Mouse (Mus musculus) embryonic stem cell, embryonic (primary cell): ENCODE measurements around the gene Serpinf2.

ENCODE experiments used
- CTCF ChIA-PET, 4 experiments: fragments of 300-600 bp in 2 of 4; fragments of 350-600 bp in 2 of 4; sonication (Branson Sonifier 250); formaldehyde crosslinking; loops; one replicate each; lab custom pipeline; 2022; ENCODE audit warnings: inconsistent platforms in 2 of 4; lab: Charles Lee
- POLR2A ChIA-PET, 4 experiments: fragments of 300-600 bp in 2 of 4; fragments of 350-600 bp in 2 of 4; sonication (Branson Sonifier 250); formaldehyde crosslinking; loops; one replicate each; lab custom pipeline; 2022; ENCODE audit warnings: antibody characterized with exemption in 4 of 4, inconsistent platforms in 1 of 4; lab: Charles Lee

Gene Serpinf2

DNA sequence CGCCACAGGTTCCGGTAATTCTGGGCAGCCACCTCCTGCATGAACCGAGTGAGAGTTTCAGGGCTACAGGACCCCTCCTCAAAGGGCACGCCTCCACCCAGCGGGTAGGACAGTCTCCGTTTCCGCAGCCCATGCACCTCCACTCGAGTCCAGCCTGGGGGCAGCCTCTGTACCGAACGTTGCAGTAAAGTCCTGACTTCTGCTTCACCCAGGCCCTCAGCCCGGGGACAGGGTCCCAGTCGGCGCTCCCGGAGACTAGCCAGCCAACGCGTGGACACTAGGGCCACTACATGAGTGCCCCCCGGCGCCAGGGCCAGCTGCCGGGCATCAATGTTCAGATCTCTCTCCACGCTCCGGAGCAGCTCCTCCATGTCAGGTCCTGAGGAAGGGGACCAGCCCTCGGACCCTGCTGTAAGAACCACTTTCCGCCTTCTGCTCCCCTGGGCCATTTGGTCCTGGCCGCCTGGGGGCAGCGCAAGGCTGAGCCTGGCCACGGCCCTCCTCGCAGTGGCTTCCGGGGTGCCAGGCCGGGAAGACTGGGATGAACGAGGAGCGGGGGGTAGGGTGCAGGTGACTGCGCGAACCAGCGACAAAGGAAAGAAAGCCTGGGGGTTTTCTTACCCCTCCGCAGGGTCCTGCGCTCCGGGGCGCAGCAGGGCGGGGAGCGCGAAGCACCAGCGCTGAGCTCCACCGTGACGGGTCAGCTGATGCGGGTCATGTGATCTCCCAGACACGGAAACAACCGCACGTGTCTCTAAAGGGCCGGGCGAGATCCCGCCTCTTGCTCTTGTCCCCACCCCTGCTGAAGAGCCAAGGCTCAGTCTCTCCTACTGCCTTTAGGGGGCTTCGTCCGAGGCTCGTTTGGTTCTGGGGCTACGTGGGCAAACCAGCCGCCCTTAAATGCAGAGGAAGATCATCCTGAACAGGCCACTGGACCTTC lies 14.9 kb upstream of the Serpinf2 start, which contains the start of gene Wdr81:
Gene Wdr81 (minus strand): TSS at position 727 of the 940 bp plus-strand sequence.
- ChIA-PET CTCF (interaction anchor here (0.5 to 1.3 kb wide), 13 partner anchors 9 to 834 kb away, joined by 3 to 5 read pairs (median 3); partner anchors contain the start of genes Hic1 (in 1 of the 4), Prpf8 (in 1 of the 4) and Rilp (in 1 of the 4)), POLR2A (interaction anchor here (0.5 to 10.9 kb wide), 33 partner anchors 8 to 622 kb away, joined by 3 to 130 read pairs (median 4); partner anchors contain the start of genes Prpf8 (in 2 of the 4), Rilp (in 2 of the 4), Tlcd2 (in 2 of the 4) and Serpinf1 (in 1 of the 4))

DNA sequence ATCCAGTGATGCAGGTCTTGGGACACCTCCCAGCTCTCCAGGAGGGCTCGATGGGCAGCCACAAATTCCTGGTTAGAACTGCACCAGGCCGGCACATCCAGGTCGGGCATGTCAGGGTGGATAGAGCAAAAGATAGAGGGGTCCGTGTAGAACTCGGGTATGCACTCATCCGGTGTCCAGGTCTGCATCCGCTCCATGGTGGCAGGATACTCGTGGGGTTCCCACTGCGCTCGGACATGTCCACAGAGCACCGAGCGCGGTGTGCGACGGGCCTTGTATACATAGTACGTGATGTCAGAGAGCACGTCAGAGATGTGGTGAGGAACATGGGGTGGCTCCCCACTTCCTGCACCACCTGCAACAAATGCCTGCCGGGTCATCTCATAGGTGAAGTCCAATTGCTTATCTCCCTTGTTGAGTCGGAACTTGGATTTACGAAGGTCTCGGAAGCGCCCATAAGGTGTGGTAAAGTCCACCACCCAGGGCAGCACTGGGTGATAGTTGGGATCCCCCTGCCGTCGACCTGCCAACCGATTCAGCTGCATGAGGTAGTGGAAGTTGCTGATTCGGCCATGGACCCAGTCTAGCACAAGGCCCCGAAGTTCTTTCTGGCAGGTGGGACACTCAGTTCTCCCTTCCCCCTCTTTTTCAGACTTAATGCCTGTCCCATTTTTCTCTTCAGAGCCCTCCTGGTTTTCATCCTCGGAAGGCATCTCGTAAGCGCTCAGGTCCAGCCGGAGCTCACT lies 13.6 kb upstream of the Serpinf2 start:
- ChIA-PET CTCF (interaction anchor here in 2 of 4 experiments (1.0 to 1.7 kb wide), 5 partner anchors 17 to 832 kb away, joined by 3 to 5 read pairs (median 3); partner anchors contain the start of genes Hic1 (in 1 of the 2) and Rilp (in 1 of the 2)), POLR2A (interaction anchor here in 3 of 4 experiments (1.0 to 10.9 kb wide), 18 partner anchors 7 to 105 kb away, joined by 3 to 130 read pairs (median 5); partner anchors contain the start of genes Prpf8 (in 2 of the 3), Rilp (in 2 of the 3), Tlcd2 (in 2 of the 3) and Serpinf1 (in 1 of the 3))

DNA sequence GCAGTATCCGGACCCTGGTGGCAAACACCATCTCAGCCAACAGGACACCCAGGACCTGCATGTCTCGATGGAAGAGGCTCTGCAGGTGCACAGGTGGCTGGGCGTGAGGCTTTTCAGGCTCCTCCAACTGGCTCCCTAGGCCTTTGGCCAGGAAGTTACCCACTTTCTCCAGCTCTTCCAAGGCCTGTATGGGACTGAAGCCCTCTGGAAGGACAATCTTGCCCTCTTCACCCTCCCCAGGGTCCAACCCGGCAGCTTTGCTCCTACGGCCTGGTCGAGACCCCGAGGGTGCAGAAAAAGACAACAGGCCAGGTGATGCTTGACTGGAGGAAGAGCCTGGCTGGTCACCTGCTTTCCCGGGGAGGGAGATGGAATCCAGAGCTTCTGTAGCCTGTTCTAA lies 12.7 kb upstream of the Serpinf2 start:
- POLR2A ChIA-PET = interaction anchor here in 3 of 4 experiments (0.6 to 10.9 kb wide), 12 partner anchors 10 to 58 kb away, joined by 3 to 130 read pairs (median 3); partner anchors contain the start of genes Tlcd2 (in 2 of the 3), Prpf8 (in 1 of the 3) and Serpinf2 (in 1 of the 3)

DNA sequence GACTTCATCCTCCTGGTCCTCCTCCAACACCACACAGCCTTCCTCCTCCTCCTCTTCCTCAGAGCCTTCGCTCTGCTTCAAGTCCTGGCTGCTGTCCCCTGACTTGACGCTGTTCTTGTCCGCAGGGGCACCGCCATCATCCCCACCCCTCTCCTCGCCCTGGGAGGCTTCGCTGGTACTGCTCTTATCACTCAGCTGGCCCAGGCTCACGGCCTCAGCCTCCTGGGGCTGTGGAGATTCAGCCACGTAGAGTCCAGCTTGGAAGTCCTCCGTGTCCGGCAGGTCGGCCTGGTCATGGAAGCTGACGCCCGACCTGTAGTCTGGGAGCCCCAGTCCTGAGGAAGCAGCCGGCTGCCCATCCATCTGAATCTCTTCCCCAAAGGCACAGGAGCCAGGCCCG lies 11.5 kb upstream of the Serpinf2 start:
- POLR2A ChIA-PET = interaction anchor here (1.1 to 10.9 kb wide), 11 partner anchors 9 to 36 kb away, joined by 3 to 130 read pairs (median 5); partner anchors contain the start of genes Tlcd2 (in 3 of the 4), Prpf8 (in 1 of the 4) and Serpinf2 (in 1 of the 4)
- CTCF ChIA-PET = interaction anchor here in 2 of 4 experiments (1.4 to 1.7 kb wide), 2 partner anchors 16 to 59 kb away, joined by 3 to 5 read pairs; partner anchors contain the start of gene Rilp (in 1 of the 2)

More for the DNA sequence above, 12.7 kb upstream of the Serpinf2 start:
- CTCF ChIA-PET = interaction anchor here in 2 of 4 experiments (0.6 to 1.7 kb wide), 4 partner anchors 10 to 58 kb away, joined by 3 to 5 read pairs (median 4); partner anchors contain the start of gene Rilp (in 1 of the 2)

DNA sequence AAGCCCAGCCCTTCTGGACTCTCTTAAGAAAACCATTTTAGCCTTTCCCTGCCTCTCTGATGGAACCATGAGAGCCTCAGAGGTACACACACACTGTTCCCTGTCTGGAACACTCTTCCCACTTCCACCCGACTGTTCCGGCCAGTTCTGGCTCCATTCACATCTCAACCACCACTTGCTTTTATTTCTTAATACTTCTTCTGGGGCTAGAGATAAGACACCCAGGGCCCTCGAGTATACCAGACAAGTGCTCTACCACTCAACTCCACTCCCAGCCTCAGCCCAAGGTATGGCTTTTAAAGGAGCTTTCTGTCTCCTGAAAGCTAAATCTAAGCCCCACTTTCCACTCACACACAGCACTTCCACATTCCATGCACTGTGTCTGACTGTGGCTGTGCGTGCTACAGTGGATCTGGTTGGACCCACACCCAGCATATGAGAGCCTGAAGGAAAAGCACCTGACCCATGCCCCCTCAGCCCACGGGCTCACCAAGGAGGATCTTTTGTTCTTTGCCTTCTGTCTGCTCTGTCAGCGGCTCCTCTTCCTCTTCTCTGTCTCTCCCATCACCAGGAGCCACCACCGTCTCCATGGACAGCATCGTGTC lies 11.0 kb upstream of the Serpinf2 start:
- POLR2A ChIA-PET = interaction anchor here (1.1 to 10.9 kb wide), 10 partner anchors 9 to 36 kb away, joined by 3 to 130 read pairs (median 5); partner anchors contain the start of genes Tlcd2 (in 3 of the 4) and Prpf8 (in 2 of the 4)
- CTCF ChIA-PET = interaction anchor here in 1 of 4 experiments (1.4 kb wide), 1 partner anchor 16 kb away, joined by 3 read pairs; no protein-coding TSS in a partner anchor

DNA sequence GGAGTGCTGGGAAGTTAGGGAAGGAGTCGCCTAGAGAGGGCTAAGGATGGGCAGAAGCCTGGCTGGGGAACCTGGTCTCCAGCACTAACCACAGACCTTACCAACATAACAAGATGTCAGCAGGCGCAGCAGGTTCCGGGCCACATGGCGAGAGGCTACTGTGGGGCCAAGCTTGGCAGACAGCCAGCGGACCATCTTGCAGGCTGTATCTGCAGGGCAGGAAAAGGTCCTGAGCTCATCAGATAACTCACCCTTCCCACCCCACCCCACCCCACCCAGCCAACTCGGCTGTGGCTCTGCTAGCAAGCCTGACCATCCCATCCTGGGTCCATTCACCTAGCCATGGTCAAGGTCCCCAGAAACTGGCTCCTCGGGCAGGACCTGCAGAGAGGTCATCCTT lies 10.3 kb upstream of the Serpinf2 start:
- CTCF ChIA-PET = no interaction called here
- POLR2A ChIA-PET = interaction anchor here in 2 of 4 experiments (1.2 to 10.9 kb wide), 6 partner anchors 8 to 37 kb away, joined by 3 to 130 read pairs (median 8); partner anchors contain the start of genes Tlcd2 (in 2 of the 2) and Prpf8 (in 1 of the 2)

DNA sequence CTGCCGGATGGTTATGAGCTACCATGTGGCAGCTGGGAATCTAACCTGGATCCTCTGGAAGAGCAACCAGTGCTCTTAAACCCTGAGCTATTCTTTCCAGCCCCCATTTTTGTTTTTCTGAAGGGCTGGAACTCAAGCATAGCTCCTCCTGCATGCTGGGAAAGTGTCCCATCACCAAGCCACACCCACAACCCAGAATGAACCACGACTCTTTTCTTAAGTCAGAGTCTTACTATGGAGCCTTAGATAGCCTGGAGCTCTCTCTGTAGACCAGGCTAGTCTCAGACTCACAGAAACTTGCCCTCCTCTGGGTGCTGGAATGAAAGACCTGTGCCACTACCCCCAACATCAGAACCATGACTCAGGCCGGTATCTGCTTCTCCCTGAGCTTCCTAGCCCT lies 9.2 kb upstream of the Serpinf2 start:
- ChIA-PET POLR2A (interaction anchor here in 3 of 4 experiments (0.7 to 10.9 kb wide), 8 partner anchors 9 to 104 kb away, joined by 3 to 130 read pairs (median 8); partner anchors contain the start of genes Tlcd2 (in 2 of the 3), Prpf8 (in 1 of the 3) and Serpinf2 (in 1 of the 3)), CTCF (interaction anchor here in 3 of 4 experiments (0.5 to 0.7 kb wide), 3 partner anchors 13 to 287 kb away, joined by 3 read pairs; no protein-coding TSS in a partner anchor)

DNA sequence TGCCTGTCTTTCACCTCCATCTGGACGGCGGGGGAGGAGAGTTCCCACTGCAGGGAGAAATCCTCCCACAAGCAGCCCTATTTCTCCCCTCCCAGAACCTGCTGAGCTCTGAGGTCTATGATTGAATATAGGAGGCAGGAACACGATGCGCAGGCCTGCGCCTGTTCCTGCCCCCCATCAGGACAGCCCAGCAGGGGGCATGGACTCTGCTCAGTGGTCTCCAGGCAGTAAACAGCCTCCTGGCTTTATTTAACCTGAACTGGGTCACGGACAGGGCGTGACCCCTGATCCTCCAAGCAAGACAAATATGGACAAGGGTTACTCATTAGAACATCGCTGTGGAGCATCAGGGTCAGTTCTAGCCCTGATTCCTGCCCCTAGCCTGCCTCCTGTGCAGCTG lies 4.3 kb upstream of the Serpinf2 start:
- POLR2A ChIA-PET = interaction anchor here in 3 of 4 experiments (0.9 to 3.8 kb wide), 4 partner anchors 11 to 18 kb away, joined by 3 to 14 read pairs (median 4); partner anchors contain the start of genes Tlcd2 (in 3 of the 3) and Wdr81 (in 1 of the 3)

DNA sequence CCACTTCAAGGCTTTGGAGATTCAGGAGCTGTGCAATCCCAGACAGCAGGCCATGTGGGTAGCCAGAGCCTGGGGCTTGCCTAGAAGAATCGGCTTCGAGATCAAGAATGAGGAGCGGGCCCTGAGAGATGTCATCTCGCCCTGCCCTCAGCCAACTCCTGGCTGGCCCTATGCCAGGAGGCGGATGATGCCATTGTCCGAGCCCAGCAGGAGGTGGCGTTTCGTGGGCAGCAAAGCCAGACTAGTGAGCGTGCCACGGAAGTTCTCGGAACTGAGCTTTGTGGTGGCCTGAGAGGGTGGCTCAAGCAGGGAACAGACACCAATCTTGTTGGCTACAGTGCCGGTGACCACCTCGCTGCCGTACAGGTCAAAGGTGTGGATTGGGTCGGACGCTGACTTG lies 2.2 kb upstream of the Serpinf2 start:
- ChIA-PET POLR2A (interaction anchor here in 3 of 4 experiments (0.6 to 3.8 kb wide), 16 partner anchors 9 to 1634 kb away, joined by 3 to 16 read pairs (median 5); partner anchors contain the start of genes Tlcd2 (in 2 of the 3), Prpf8 (in 1 of the 3), Rpa1 (in 1 of the 3) and Smyd4 (in 1 of the 3)), CTCF (interaction anchor here in 2 of 4 experiments (1.1 to 1.4 kb wide), 2 partner anchors 9 to 10 kb away, joined by 3 to 4 read pairs; no protein-coding TSS in a partner anchor)

More for the DNA sequence above, 4.3 kb upstream of the Serpinf2 start:
- CTCF ChIA-PET = no interaction called here

DNA sequence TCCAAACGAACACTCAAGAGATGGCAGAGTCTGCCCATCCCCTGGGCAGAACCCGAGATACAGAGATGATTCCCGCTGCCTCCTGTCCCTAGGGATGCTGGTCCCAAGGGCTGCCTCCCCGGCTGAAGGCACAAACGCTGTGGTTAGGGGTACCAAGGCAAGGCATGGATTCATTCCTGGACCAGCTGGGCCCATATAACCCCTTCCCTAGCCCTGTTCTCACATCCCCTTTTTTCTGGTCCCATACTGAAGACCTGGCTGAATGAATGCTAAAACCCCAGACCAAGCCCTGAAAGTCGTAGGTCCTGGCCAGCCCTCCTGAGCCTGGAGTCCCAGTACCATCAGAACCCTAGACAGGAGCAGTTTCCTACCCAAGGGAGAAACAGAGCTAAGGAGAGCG lies 1.6 kb upstream of the Serpinf2 start:
- ChIA-PET CTCF (interaction anchor here in 2 of 4 experiments (1.1 to 1.4 kb wide), 2 partner anchors 9 to 11 kb away, joined by 3 to 4 read pairs; no protein-coding TSS in a partner anchor), POLR2A (interaction anchor here in 3 of 4 experiments (0.9 to 3.8 kb wide), 13 partner anchors 9 to 46 kb away, joined by 3 to 16 read pairs (median 6); partner anchors contain the start of genes Tlcd2 (in 2 of the 3), Prpf8 (in 1 of the 3) and Wdr81 (in 1 of the 3))

DNA sequence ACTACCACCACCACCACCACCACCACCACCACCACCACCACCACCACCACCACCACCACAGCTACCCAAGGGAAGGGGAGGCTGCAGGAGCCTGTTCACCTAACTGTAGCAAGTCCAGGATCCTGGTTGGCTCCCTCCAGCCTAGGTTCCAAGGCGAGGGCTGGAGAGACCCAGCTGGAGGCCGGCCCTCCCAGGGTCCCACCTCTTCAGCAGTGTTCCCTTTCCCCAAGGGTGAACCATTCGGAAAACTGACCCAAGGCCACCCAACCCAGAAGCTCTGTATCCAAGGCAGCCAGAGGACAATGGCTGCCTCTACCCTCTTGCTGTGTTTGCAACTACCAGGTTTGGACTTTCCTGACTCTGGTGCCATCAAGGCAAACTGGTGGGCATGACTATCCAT lies 560 bp upstream of the Serpinf2 start:
- CTCF ChIA-PET = interaction anchor here in 1 of 4 experiments (1.2 kb wide), 1 partner anchor 33 kb away, joined by 3 read pairs; no protein-coding TSS in a partner anchor
- POLR2A ChIA-PET = interaction anchor here in 3 of 4 experiments (0.9 to 3.8 kb wide), 6 partner anchors 8 to 40 kb away, joined by 3 to 14 read pairs (median 3); partner anchors contain the start of gene Tlcd2 (in 2 of the 3)

DNA sequence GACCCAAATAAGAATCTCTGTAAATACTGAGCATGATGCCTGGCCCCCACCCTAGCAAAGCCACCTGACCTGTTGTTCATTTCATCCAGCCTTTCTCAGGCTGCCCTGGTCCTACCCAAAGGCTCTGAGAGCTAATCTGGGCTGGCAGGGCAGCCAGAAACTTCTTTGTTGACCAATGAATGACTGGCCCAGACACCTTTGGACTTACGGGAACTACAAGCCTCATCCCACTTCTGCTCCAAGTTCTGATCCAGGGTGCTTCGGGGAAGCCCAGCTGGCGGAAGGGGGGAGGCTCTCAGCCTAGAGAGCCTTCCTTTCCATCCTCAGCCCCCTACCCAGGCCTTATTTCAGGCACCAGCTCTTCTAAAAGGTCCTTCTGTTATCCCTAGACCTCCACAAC lies 587 bp downstream of the Serpinf2 start:
- CTCF ChIA-PET = interaction anchor here in 1 of 4 experiments (0.9 kb wide), 1 partner anchor 270 kb away, joined by 3 read pairs; the partner anchor contains the start of gene Hic1

DNA sequence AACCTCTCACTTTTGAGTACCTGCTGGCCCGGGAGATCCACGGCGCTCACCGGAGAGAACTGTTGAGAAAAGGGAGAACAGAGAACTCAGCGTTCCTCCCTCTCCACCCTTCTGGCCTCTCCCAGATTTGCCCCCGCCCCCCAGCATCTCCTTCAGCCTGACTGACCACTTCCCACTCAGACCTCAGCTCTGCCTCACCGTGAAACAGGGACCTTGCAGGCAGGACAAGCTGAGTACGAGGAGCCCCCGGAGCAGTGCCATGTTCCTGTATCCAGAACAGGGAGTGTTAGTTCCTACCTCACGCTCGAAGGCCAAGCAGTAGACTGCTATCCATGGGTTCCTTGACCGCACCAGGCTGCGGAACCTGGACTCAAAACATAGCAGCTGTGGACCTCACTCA lies 1.2 kb downstream of the Serpinf2 start:
- POLR2A ChIA-PET = interaction anchor here in 3 of 4 experiments (0.7 to 1.0 kb wide), 4 partner anchors 23 to 214 kb away, joined by 3 to 8 read pairs (median 4); partner anchors contain the start of gene Tlcd2 (in 2 of the 3)

More for the DNA sequence above, 587 bp downstream of the Serpinf2 start:
- POLR2A ChIA-PET = interaction anchor here in 3 of 4 experiments (0.7 to 1.1 kb wide), 7 partner anchors 10 to 214 kb away, joined by 3 to 8 read pairs (median 3); partner anchors contain the start of genes Tlcd2 (in 2 of the 3), Rpa1 (in 1 of the 3) and Smyd4 (in 1 of the 3)

DNA sequence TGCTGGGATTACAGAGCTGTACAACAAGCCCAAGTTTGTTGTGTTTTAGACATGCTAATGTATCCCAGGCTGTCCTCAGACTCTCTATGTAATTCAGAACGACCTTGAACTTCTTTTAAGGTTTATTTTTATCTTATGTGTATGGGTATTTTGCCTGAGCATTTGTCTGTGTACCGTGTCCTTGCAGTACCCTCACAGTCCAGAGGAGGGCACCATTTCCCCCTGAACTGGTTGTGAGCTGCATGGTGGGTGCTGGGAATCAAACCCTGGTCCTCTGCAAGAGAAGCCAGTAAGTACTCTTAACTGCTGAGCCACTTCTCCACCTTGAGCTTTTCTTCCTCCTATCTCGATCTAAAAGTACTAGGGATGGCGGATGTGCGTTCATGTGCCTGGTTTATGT lies 5.3 kb downstream of the Serpinf2 start:
- ChIA-PET CTCF (interaction anchor here (0.6 to 2.2 kb wide), 13 partner anchors 12 to 585 kb away, joined by 3 to 9 read pairs (median 3); partner anchors contain the start of genes Rilp (in 1 of the 4) and Tlcd2 (in 1 of the 4)), POLR2A (interaction anchor here in 2 of 4 experiments (0.6 to 5.9 kb wide), 8 partner anchors 13 to 76 kb away, joined by 3 to 25 read pairs (median 5); partner anchors contain the start of genes Tlcd2 (in 2 of the 2), Rilp (in 1 of the 2) and Wdr81 (in 1 of the 2))

More for the DNA sequence above, 1.2 kb downstream of the Serpinf2 start:
- CTCF ChIA-PET = interaction anchor here in 1 of 4 experiments (1.0 kb wide), 1 partner anchor 72 kb away, joined by 3 read pairs; the partner anchor contains the start of gene Rilp

DNA sequence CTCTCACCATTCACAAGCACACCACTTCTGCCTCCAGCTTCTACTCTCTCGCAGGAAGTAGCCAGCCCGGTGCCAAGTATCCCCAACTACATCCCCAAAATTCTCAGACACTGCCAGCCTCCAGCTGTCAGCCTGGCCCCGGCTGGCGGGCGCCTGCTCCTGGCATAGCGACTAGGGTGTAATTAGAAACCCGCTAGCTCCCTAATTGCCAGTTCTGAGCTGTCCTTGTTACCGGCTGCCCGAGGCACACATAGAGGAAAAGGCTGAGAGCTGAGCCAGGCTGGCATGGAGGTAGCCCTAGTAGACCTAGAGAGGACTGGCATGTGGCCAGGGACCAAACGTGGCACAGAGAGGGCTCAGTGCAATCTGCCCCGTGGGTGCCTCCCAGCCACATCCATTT lies 8.1 kb downstream of the Serpinf2 start:
- CTCF ChIA-PET = interaction anchor here in 3 of 4 experiments (0.6 to 2.4 kb wide), 4 partner anchors 24 to 166 kb away, joined by 3 to 9 read pairs (median 4); no protein-coding TSS in a partner anchor

More for the DNA sequence above, 8.1 kb downstream of the Serpinf2 start:
- POLR2A ChIA-PET = interaction anchor here in 2 of 4 experiments (0.6 to 2.5 kb wide), 8 partner anchors 10 to 535 kb away, joined by 3 to 11 read pairs (median 4); partner anchors contain the start of genes Serpinf1 (in 1 of the 2), Sgsm2 (in 1 of the 2) and Tlcd2 (in 1 of the 2)
